Mouse (Mus musculus) heart, adult 10 weeks (tissue): Measurements from ENCODE around the gene Snx33. TPM values are rescaled to one million over a fixed set of nuclear protein-coding genes. Genes with fewer than 3 reads are reported as not detected.

Source experiments
- polyA plus RNA-seq: library from polyadenylated mRNA; stranded (reverse); fragments of 350-450 nt; fragmentation: Illumina TruSeq; extraction: RNeasy Lipid Tissue Mini Kit (QIAGEN cat#74804); gene quantifications from one replicate; pipeline ENCODE4 v1.2.3, GENCODE M21; 2014; ENCODE audit warnings: low read depth, low replicate concordance

Snx33 gene
- 6.0 TPM for polyA plus RNA-seq

GRCm38 (mm10) chr9:56928041-56928811, at the start of gene Snx33:
Gene Snx33, minus strand, starts transcription at chr9:56928371.

GRCm38 (mm10) chr9:56950414-56951400, 22.5 kb upstream of the Snx33 start, which contains the start of gene Snupn:
Gene Snupn, plus strand, starts transcription at chr9:56950878.

GRCm38 (mm10) chr9:56937223-56938160, 9.3 kb upstream of the Snx33 start, which contains the start of gene Imp3:
Gene Imp3, plus strand, starts transcription at chr9:56937475.

Other genes with a start within 250 kb of the Snx33 start
- 1.4 TPM for gene Lingo1, start 131.9 kb downstream of the Snx33 start, polyA plus RNA-seq
- not detected for gene Odf3l1, start 63.7 kb downstream of the Snx33 start, polyA plus RNA-seq
- 11.3 TPM for gene Cspg4, start 63.3 kb downstream of the Snx33 start, polyA plus RNA-seq
- 57.7 TPM for gene Imp3, start 9.1 kb upstream of the Snx33 start, polyA plus RNA-seq
- 15.4 TPM for gene Snupn, start 22.5 kb upstream of the Snx33 start, polyA plus RNA-seq
- gene Ptpn9, start 66.6 kb upstream of the Snx33 start, polyA plus RNA-seq, result 8.3 TPM
- gene Sin3a, start 143.7 kb upstream of the Snx33 start, polyA plus RNA-seq, result 15.7 TPM
- 72.6 TPM for gene Man2c1, start 202.3 kb upstream of the Snx33 start, polyA plus RNA-seq
- gene Neil1, start 219.9 kb upstream of the Snx33 start, polyA plus RNA-seq, result 7.2 TPM
- gene Commd4, start 230.0 kb upstream of the Snx33 start, polyA plus RNA-seq, result 40.3 TPM